Mouse (Mus musculus): ENCODE measurements around the gene Rsph1. TPM values are rescaled to one million over a fixed set of nuclear protein-coding genes. Genes with fewer than 3 reads are reported as not detected.

Rsph1 gene
- polyA plus RNA-seq, 1 experiment, result 0.13 TPM

DNA sequence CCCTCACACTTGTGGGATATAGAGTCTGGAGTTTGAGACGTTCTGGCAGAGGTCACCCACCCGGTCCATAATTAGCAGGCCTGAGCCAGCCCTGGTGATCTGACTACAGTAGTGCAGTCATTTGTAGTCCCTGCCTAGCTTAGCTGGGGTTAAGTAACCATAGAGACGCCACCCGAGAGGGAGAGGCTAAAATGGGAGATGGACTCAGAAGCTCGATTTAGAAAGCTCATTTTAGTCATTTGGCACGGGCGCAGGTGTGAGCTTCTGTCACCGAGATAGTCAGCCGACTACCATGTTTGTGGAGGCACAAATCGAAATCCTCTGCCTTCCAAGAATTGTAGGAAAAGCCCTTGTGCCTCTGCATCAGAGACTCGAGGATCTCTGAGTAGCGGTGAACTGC, 44.2 kb upstream of the Rsph1 start:
- Histone ChIP-seq H3K27me3 (ENCODE audit: control insufficient read depth, insufficient read depth, low read length) (no peaks in the 10 kb centered on the region), H3K4me1 (ENCODE audit: control insufficient read depth, insufficient read depth, insufficient read length) (peaks cover 4% of the 10 kb centered on the region; the same call in 1 of the 2 replicates), H3K27ac (ENCODE audit: insufficient read depth, low read length) (no peak overlapping the region), H3K4me3 (ENCODE audit: extremely low read depth, insufficient read depth, insufficient read length) (no peak overlapping the region), H3K36me3 (ENCODE audit: control insufficient read depth, insufficient read depth, low read length) (peaks cover 23% of the 10 kb centered on the region)
- WGBS, result 92% methylated on average over 12 of the region's 12 CpGs
- no peak for DNase-seq (ENCODE audit: low read depth in 1 of 2, low spot score in 2 of 2)
- TF ChIP-seq POLR2A (IDR thresholded peaks at IDR 0.05; ENCODE audit: low read depth, low read length) (no peak), CTCF (IDR thresholded peaks at IDR 0.05; ENCODE audit: extremely low read depth, insufficient read depth, insufficient read length, insufficient replicate concordance) (no peak)

DNA sequence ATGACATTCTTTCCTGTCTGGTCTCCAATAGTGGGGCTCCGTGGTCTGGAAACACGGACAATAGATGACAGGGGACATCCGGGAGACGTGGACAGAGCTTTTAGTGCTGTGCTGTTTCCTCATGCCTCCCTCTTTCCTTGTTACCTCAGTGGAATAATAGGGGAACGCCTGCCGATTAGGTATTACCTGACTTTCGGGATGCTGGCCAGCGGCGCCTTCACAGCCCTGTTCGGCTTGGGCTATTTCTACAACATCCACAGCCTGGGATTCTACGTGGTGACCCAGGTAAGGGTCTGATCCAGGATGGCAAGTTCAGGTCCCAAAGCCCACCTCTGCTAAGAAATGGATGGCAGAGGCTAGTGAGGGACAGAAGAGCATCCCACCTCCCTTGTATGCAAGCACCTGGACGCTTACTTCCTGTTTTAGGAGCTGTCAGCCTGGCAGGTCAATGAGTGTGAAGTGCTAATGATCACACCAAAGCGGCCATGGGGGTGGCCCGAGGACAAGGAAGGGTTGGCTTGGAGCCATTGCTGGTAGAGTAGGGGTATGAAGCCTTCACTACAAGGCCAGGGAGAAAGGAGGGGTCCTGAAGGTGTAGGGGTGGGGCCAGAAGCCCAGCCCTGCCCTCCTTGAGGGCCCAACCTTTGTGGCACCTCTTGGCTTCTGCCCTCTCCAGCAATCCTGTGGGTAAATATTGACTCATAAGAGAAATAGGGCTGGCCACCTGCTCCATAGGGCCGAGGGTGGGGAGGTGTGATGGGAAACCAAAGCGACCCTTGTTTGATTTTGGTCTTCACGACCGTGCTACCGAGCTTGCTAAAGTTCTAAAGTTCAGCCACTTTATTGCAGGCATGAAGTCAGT, 42.0 kb upstream of the Rsph1 start:
- no peak overlapping the region for H3K4me3 ChIP-seq (ENCODE audit: extremely low read depth, insufficient read depth, insufficient read length)
- 95% methylated on average over 19 of the region's 19 CpGs for WGBS
- no peak for TF ChIP-seq CTCF (IDR thresholded peaks at IDR 0.05; ENCODE audit: extremely low read depth, insufficient read depth, insufficient read length, insufficient replicate concordance)
- no peak for TF ChIP-seq POLR2A (IDR thresholded peaks at IDR 0.05; ENCODE audit: low read depth, low read length)
- no peaks in the 10 kb centered on the region for H3K4me1 ChIP-seq (ENCODE audit: control insufficient read depth, insufficient read depth, insufficient read length)
- H3K36me3 ChIP-seq (ENCODE audit: control insufficient read depth, insufficient read depth, low read length), result peaks cover 29% of the 10 kb centered on the region
- no peak overlapping the region for H3K27ac ChIP-seq (ENCODE audit: insufficient read depth, low read length)
- H3K27me3 ChIP-seq (ENCODE audit: control insufficient read depth, insufficient read depth, low read length), result no peaks in the 10 kb centered on the region
- no peak for DNase-seq (ENCODE audit: low read depth in 1 of 2, low spot score in 2 of 2)

DNA sequence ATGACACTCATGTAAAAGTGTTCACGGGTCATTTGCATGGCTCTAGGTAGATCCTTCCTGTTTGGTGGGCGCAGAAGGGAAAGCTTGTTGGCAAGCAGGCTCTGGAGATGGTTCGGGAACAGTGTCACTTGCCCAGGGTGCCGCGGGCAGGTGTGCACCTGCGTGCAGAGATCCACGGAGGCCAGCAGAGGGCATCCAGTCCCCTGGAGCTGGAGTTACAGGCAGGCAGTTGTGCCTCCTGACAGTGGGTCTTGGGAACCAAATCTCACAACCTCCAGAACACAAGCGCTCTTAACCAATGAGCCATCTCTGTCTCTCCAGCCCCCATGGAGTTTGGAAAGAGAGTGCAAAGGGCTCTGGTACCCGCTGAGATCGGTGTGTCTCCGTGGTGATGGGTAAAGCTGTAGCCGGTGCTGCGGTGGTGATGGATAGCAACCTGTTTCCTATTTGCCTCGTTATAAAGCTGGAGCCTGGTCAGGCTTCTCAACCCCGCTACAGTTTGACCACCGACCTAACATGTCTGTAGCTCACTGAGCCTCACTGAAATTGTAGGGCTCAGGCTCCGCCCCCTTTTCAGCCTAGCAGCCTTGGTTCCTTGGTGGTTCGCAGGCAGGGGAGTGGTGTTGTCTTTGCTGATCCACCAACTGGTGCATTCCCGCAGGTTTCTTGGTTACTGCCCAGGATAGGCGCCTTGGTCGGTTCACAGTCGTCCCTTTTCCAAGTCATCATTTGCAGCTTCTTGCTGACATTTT, 40.5 kb upstream of the Rsph1 start:
- 89% methylated on average over 22 of the region's 22 CpGs for WGBS
- Histone ChIP-seq H3K27ac (ENCODE audit: insufficient read depth, low read length) (no peak overlapping the region), H3K36me3 (ENCODE audit: control insufficient read depth, insufficient read depth, low read length) (peaks cover 22% of the 10 kb centered on the region), H3K27me3 (ENCODE audit: control insufficient read depth, insufficient read depth, low read length) (no peaks in the 10 kb centered on the region), H3K4me1 (ENCODE audit: control insufficient read depth, insufficient read depth, insufficient read length) (no peaks in the 10 kb centered on the region), H3K4me3 (ENCODE audit: extremely low read depth, insufficient read depth, insufficient read length) (no peak overlapping the region)
- TF ChIP-seq POLR2A (IDR thresholded peaks at IDR 0.05; ENCODE audit: low read depth, low read length), result no peak
- TF ChIP-seq CTCF (IDR thresholded peaks at IDR 0.05; ENCODE audit: extremely low read depth, insufficient read depth, insufficient read length, insufficient replicate concordance), result no peak
- no peak for DNase-seq (ENCODE audit: low read depth in 1 of 2, low spot score in 2 of 2)

DNA sequence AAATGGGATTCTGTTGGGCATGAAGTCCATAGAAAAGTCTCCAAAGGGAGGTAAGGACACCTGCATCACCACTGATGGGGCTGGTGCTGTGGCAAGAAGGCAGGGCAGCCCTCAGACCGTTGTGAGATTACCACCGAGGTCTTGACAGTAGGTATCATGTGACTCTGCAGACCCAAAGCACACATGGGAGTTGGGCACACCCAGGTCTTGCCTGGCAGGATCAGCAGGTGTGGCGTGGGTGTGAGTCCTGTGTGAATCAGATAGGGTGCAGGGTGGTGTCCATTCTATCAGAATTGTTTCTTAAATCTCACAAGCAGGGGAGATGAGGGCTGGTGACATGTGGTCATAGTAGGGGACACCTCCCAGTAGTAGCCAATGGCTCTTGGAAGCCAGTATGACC, 39.8 kb upstream of the Rsph1 start:
- Histone ChIP-seq H3K27me3 (ENCODE audit: control insufficient read depth, insufficient read depth, low read length) (no peaks in the 10 kb centered on the region), H3K4me3 (ENCODE audit: extremely low read depth, insufficient read depth, insufficient read length) (no peak overlapping the region), H3K36me3 (ENCODE audit: control insufficient read depth, insufficient read depth, low read length) (peaks cover 18% of the 10 kb centered on the region), H3K4me1 (ENCODE audit: control insufficient read depth, insufficient read depth, insufficient read length) (no peaks in the 10 kb centered on the region), H3K27ac (ENCODE audit: insufficient read depth, low read length) (no peak overlapping the region)
- TF ChIP-seq CTCF (IDR thresholded peaks at IDR 0.05; ENCODE audit: extremely low read depth, insufficient read depth, insufficient read length, insufficient replicate concordance) (no peak), POLR2A (IDR thresholded peaks at IDR 0.05; ENCODE audit: low read depth, low read length) (no peak)
- DNase-seq (ENCODE audit: low read depth in 1 of 2, low spot score in 2 of 2), result no peak
- 85% methylated on average over 3 of the region's 3 CpGs for WGBS

DNA sequence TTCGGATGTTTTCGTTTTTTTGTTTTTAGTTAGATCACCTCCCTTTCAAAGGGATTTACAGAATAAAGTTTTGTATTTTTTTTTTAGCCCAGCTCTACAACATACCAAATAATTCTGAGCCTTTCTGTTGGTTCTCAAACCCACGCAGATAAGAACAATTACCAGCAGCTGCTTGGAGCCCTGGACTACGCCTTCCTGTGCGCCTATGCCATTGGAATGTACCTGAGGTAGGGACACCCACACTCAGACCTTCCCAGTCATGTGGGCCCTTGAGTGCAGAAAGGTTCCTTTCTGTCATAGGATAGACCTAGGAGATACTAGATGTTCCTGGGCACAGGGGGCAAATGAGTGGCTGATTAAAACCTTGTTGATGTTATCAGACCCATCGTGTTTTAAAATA, 38.8 kb upstream of the Rsph1 start:
- H3K4me3 ChIP-seq (ENCODE audit: extremely low read depth, insufficient read depth, insufficient read length), result no peak overlapping the region
- peaks cover 17% of the 10 kb centered on the region for H3K36me3 ChIP-seq (ENCODE audit: control insufficient read depth, insufficient read depth, low read length)
- TF ChIP-seq CTCF (IDR thresholded peaks at IDR 0.05; ENCODE audit: extremely low read depth, insufficient read depth, insufficient read length, insufficient replicate concordance) (no peak), POLR2A (IDR thresholded peaks at IDR 0.05; ENCODE audit: low read depth, low read length) (no peak)
- H3K27me3 ChIP-seq (ENCODE audit: control insufficient read depth, insufficient read depth, low read length), result no peaks in the 10 kb centered on the region
- WGBS, result 85% methylated on average over 6 of the region's 6 CpGs
- H3K27ac ChIP-seq (ENCODE audit: insufficient read depth, low read length), result no peak overlapping the region
- no peaks in the 10 kb centered on the region for H3K4me1 ChIP-seq (ENCODE audit: control insufficient read depth, insufficient read depth, insufficient read length)
- no peak for DNase-seq (ENCODE audit: low read depth in 1 of 2, low spot score in 2 of 2)

DNA sequence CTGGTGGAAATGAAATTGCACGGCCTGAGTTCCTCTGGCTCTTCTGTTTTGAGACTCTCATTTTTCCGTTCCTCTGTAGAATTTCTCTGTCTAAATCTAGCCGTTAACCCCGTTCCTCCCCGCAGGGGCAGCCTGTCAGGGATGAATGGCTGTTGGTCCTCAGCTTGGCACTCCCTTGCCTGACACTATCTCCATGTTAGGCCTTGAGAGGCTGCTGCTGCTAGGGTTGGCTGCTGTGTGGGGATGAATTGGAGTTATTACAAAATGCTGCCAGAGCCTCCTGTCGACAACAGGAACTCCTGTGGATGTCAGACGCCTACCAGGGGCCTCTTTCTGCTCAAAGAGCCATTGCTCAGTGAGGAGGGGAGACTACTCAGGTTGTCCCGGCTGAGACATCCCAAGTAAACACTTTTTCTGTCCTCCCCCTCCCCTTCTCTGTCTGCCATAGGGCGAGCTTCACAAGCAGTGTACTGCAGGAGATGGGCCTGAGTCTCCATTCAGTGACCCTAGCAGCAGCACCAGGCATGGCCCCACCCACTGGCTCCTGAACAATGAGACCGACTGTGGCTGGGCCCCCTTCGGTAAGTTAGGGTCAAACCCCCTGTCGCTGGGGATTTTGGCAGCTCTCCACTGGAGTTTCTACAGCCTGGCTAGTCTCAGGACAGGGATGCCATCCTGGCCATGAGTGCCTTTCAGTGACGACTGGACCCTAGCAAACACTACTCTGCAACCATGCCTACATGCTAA, 38.0 kb upstream of the Rsph1 start:
- 84% methylated on average over 13 of the region's 13 CpGs for WGBS
- peaks cover 17% of the 10 kb centered on the region for H3K36me3 ChIP-seq (ENCODE audit: control insufficient read depth, insufficient read depth, low read length)
- H3K27ac ChIP-seq (ENCODE audit: insufficient read depth, low read length), result no peak overlapping the region
- no peak overlapping the region for H3K4me3 ChIP-seq (ENCODE audit: extremely low read depth, insufficient read depth, insufficient read length)
- H3K27me3 ChIP-seq (ENCODE audit: control insufficient read depth, insufficient read depth, low read length), result no peaks in the 10 kb centered on the region
- TF ChIP-seq CTCF (IDR thresholded peaks at IDR 0.05; ENCODE audit: extremely low read depth, insufficient read depth, insufficient read length, insufficient replicate concordance) (no peak), POLR2A (IDR thresholded peaks at IDR 0.05; ENCODE audit: low read depth, low read length) (no peak)
- H3K4me1 ChIP-seq (ENCODE audit: control insufficient read depth, insufficient read depth, insufficient read length), result no peaks in the 10 kb centered on the region
- no peak for DNase-seq (ENCODE audit: low read depth in 1 of 2, low spot score in 2 of 2)

All from spleen, adult 2 months (tissue).